Mouse (Mus musculus) regulatory T cell (primary cell): ENCODE data around the gene Lrrfip1.

ENCODE experiments used
- in situ Hi-C: fragments of 300-600 bp; cut with MboI, MseI; formaldehyde crosslinking; loops from one replicate; pipeline ENCODE4 v1.15.1; 2025; ENCODE audit warnings: high pct_unique_total_duplicates

Lrrfip1 gene

GRCm38 (mm10) chr1:90998268-90998890, at the start of gene Lrrfip1:
Gene Lrrfip1 (plus strand): TSS chr1:90998737.
- in situ Hi-C loops, result no loop called here

- in situ Hi-C loops, result no loop called here
Observed at GRCm38 (mm10) chr1:90949309-90949708, 49.2 kb upstream of the Lrrfip1 start.

GRCm38 (mm10) chr1:90951670-90952069, 46.9 kb upstream of the Lrrfip1 start:
- in situ Hi-C loops, result no loop called here

GRCm38 (mm10) chr1:90952808-90953207, 45.7 kb upstream of the Lrrfip1 start, which contains the start of gene Prlh:
Gene Prlh (plus strand): TSS chr1:90953108.
- in situ Hi-C loops, result no loop called here

GRCm38 (mm10) chr1:90953688-90954087, 44.8 kb upstream of the Lrrfip1 start:
- in situ Hi-C loops, result no loop called here

GRCm38 (mm10) chr1:90956245-90957096, 42.1 kb upstream of the Lrrfip1 start:
- in situ Hi-C loops, result loop anchor here (5.0 kb wide), 2 partner anchors 54 to 304 kb away; no protein-coding TSS in a partner anchor

- in situ Hi-C loops, result loop anchor here (10.0 kb wide), 1 partner anchor 898 kb away; no protein-coding TSS in a partner anchor
Observed at GRCm38 (mm10) chr1:90962526-90962925, 36.0 kb upstream of the Lrrfip1 start.

- in situ Hi-C loops, result loop anchor here (10.0 kb wide), 1 partner anchor 898 kb away; no protein-coding TSS in a partner anchor
Observed at GRCm38 (mm10) chr1:90962994-90963393, 35.5 kb upstream of the Lrrfip1 start.

GRCm38 (mm10) chr1:90967583-90967982, 31.0 kb upstream of the Lrrfip1 start:
- in situ Hi-C loops, result loop anchor here (10.0 kb wide), 1 partner anchor 903 kb away; no protein-coding TSS in a partner anchor

- in situ Hi-C loops, result loop anchor here (10.0 kb wide), 1 partner anchor 904 kb away; no protein-coding TSS in a partner anchor
Observed at GRCm38 (mm10) chr1:90968649-90969048, 29.9 kb upstream of the Lrrfip1 start.

GRCm38 (mm10) chr1:90969347-90969784, 29.2 kb upstream of the Lrrfip1 start, which contains the start of gene Rab17:
Gene Rab17 (minus strand): TSS chr1:90969661.
- in situ Hi-C loops, result loop anchor here (10.0 kb wide), 1 partner anchor 905 kb away; no protein-coding TSS in a partner anchor

GRCm38 (mm10) chr1:90969881-90970390, 28.6 kb upstream of the Lrrfip1 start:
- in situ Hi-C loops, result loop anchor here (5.0 to 10.0 kb wide), 2 partner anchors 132 to 905 kb away; no protein-coding TSS in a partner anchor

- in situ Hi-C loops, result loop anchor here (5.0 kb wide), 1 partner anchor 129 kb away; no protein-coding TSS in a partner anchor
Observed at GRCm38 (mm10) chr1:90972911-90973573, 25.5 kb upstream of the Lrrfip1 start.

GRCm38 (mm10) chr1:90973574-90973911, 25.0 kb upstream of the Lrrfip1 start:
- in situ Hi-C loops, result loop anchor here (5.0 kb wide), 1 partner anchor 129 kb away; no protein-coding TSS in a partner anchor

GRCm38 (mm10) chr1:90974906-90975649, 23.5 kb upstream of the Lrrfip1 start:
- in situ Hi-C loops, result loop anchor here (5.0 kb wide), 1 partner anchor 127 kb away; no protein-coding TSS in a partner anchor

- in situ Hi-C loops, result no loop called here
Observed at GRCm38 (mm10) chr1:90975960-90976359, 22.6 kb upstream of the Lrrfip1 start.

- in situ Hi-C loops, result no loop called here
Observed at GRCm38 (mm10) chr1:90980638-90981330, 17.8 kb upstream of the Lrrfip1 start.

- in situ Hi-C loops, result no loop called here
Observed at GRCm38 (mm10) chr1:90981346-90981745, 17.2 kb upstream of the Lrrfip1 start.

- in situ Hi-C loops, result no loop called here
Observed at GRCm38 (mm10) chr1:90995916-90996315, 2.6 kb upstream of the Lrrfip1 start.

- in situ Hi-C loops, result no loop called here
Observed at GRCm38 (mm10) chr1:90997136-90997535, 1.4 kb upstream of the Lrrfip1 start.
